In genomic region chr10:56194310-56194709, GRCm38 (mm10) we compare ENCODE assay signal across 20 mouse cellular contexts.
"Had no signal": no experiment of that assay in that cellular context is flagged by ENCODE, and none has a peak within 500 bp of the region (broad histone marks: within the 10 kb centered on the region; RNA-seq: fewer than 3 reads in every experiment).

No protein-coding gene starts in this region.

- DNase-seq: kidney, adult 2 months; kidney, postnatal 10 days; kidney, postnatal 36 days; liver; lung, adult 18-20 months; lung, postnatal 10 days; lung, postnatal 36 days; right cerebral cortex, postnatal 25 days; spleen, adult 18-20 months; thymus, postnatal 25 days had no signal

- H3K4me2 ChIP-seq: kidney, embryonic 15.5 days; limb, embryonic 13.5 days; liver, embryonic 12.5 days; liver, embryonic 15.5 days; lung, embryonic 15.5 days; midbrain, embryonic 12.5 days; stomach, embryonic 15.5 days had no signal

- H3K9me3 ChIP-seq: kidney, embryonic 15.5 days; limb, embryonic 10.5 days; limb, embryonic 13.5 days; liver, embryonic 12.5 days; liver, embryonic 15.5 days; lung, embryonic 15.5 days; megakaryocyte, embryonic 14.5 days; midbrain, embryonic 12.5 days; stomach, embryonic 15.5 days had no signal

- H3K4me3 ChIP-seq: kidney, embryonic 15.5 days; limb, embryonic 10.5 days; limb, embryonic 13.5 days; liver, embryonic 12.5 days; liver, embryonic 15.5 days; lung, embryonic 15.5 days; megakaryocyte, embryonic 14.5 days; midbrain, embryonic 12.5 days; stomach, embryonic 15.5 days had no signal

- H3K9ac ChIP-seq: kidney, embryonic 15.5 days; limb, embryonic 13.5 days; liver, embryonic 12.5 days; liver, embryonic 15.5 days; lung, embryonic 15.5 days; midbrain, embryonic 12.5 days; stomach, embryonic 15.5 days had no signal

- H3K4me1 ChIP-seq: kidney, embryonic 15.5 days; limb, embryonic 10.5 days; liver, embryonic 12.5 days; liver, embryonic 15.5 days; lung, embryonic 15.5 days; megakaryocyte, embryonic 14.5 days; midbrain, embryonic 12.5 days; stomach, embryonic 15.5 days had no signal

- H3K27ac ChIP-seq: kidney, embryonic 15.5 days; limb, embryonic 10.5 days; limb, embryonic 13.5 days; liver, embryonic 12.5 days; liver, embryonic 15.5 days; lung, embryonic 15.5 days; midbrain, embryonic 12.5 days; stomach, embryonic 15.5 days had no signal

- ATAC-seq: intestine, embryonic 16.5 days; liver, embryonic 12.5 days had no signal

- H3K36me3 ChIP-seq: limb, embryonic 10.5 days; liver, embryonic 12.5 days; liver, embryonic 15.5 days; lung, embryonic 15.5 days; midbrain, embryonic 12.5 days; stomach, embryonic 15.5 days had no signal

- H3K27me3 ChIP-seq: kidney, embryonic 15.5 days; limb, embryonic 13.5 days; liver, embryonic 12.5 days; liver, embryonic 15.5 days; lung, embryonic 15.5 days; megakaryocyte, embryonic 14.5 days; midbrain, embryonic 12.5 days; stomach, embryonic 15.5 days had no signal
